Mouse (Mus musculus): Measurements from ENCODE around the gene Vmn1r100.
"Not testable (repeated sequence)": the region's sequence is repeated elsewhere in the genome, so short reads cannot be mapped to it uniquely, and the experiment has no call there.

Vmn1r100 gene

GRCm38 (mm10) chr7:20417642-20418041, at the start of gene Vmn1r100:
Vmn1r100 (plus strand) TSS chr7:20417942.
- DNase-seq (ENCODE audit: extremely low read depth, insufficient read length, low spot score) = not testable (repeated sequence)

- DNase-seq (ENCODE audit: extremely low read depth, insufficient read length, low spot score) = not testable (repeated sequence)
Observed at GRCm38 (mm10) chr7:20375310-20375709, 42.4 kb upstream of the Vmn1r100 start, which contains the start of gene Gm5728. Gm5728 (minus strand) TSS chr7:20375410.

GRCm38 (mm10) chr7:20442493-20442892, 24.8 kb downstream of the Vmn1r100 start, which contains the start of gene Vmn1r101:
Vmn1r101 (minus strand) TSS chr7:20442593.
- DNase-seq (ENCODE audit: extremely low read depth, insufficient read length, low spot score) = not testable (repeated sequence)

All from 3134 (cell line).